Mouse (Mus musculus) hindbrain, postnatal 0 days (tissue): ENCODE data around the gene Wasf2. TPM values are rescaled to one million over a fixed set of nuclear protein-coding genes. Genes with fewer than 3 reads are reported as not detected.
A peak's percentile ranks its signal among the peaks of the same experiment; 100 is the strongest.

Experiments
- ATAC-seq: fragments of 200-750 bp; cut with Nextera tagmentation; 2 replicates; pipeline ENCODE4 v1.8.0; 2017; ENCODE audit warnings: mild to moderate bottlenecking, moderate TSS enrichment, moderate library complexity
- DNase-seq: peaks from one replicate; pipeline ENCODE4 v3.0.0-alpha.2; 2015; ENCODE audit warnings: low spot score
- H3K27ac ChIP-seq: fragments of 300-500 bp; sonication (generic); 2 replicates; pipeline ENCODE4 v1.5.1; 2014; ENCODE audit warnings: mild to moderate bottlenecking
- H3K27me3 ChIP-seq: fragments of 300-500 bp; sonication (generic); 2 replicates; pipeline ENCODE4 v1.6.1; 2014; ENCODE audit warnings: low read length, mixed read lengths; ENCODE audit not compliant: insufficient read depth
- H3K36me3 ChIP-seq: fragments of 300-500 bp; sonication (generic); 2 replicates; pipeline ENCODE4 v1.6.1; 2014; ENCODE audit warnings: low read length, mixed read lengths; ENCODE audit not compliant: insufficient read depth
- H3K4me1 ChIP-seq: fragments of 300-500 bp; sonication (generic); 2 replicates; pipeline ENCODE4 v1.6.1; 2014; ENCODE audit warnings: antibody characterized with exemption, low read length, mixed read lengths; ENCODE audit not compliant: insufficient read depth
- H3K4me2 ChIP-seq: fragments of 300-500 bp; sonication (generic); 2 replicates; pipeline ENCODE4 v1.6.1; 2014; ENCODE audit warnings: low read depth, mild to moderate bottlenecking, low read length, moderate library complexity, mixed read lengths
- H3K4me3 ChIP-seq: fragments of 300-500 bp; sonication (generic); 2 replicates; pipeline ENCODE4 v1.5.1; 2014; ENCODE audit warnings: low read length
- H3K9ac ChIP-seq: fragments of 300-500 bp; sonication (generic); replicated peaks from 2 replicates; pipeline ENCODE4 v1.6.1; 2014; ENCODE audit warnings: mild to moderate bottlenecking, low read length, moderate library complexity, mixed read lengths
- H3K9me3 ChIP-seq: fragments of 300-500 bp; sonication (generic); 2 replicates; pipeline ENCODE4 v1.6.1; 2016; ENCODE audit warnings: low read length, mixed read lengths
- CTCF ChIP-seq: IDR thresholded peaks from 2 replicates; pipeline ENCODE4 v1.5.1; 2016; ENCODE audit warnings: antibody characterized with exemption, control low read depth, low read depth
- WGBS: fragments of 180-500 bp; shearing (Covaris S2); extraction: QIAGEN DNeasy Blood & Tissue Kit; methylation state at CpG from one replicate; pipeline ENCODE4 v1.1.7; 2014; 5-methylcytosine and 5-hydroxymethylcytosine counted together
- polyA plus RNA-seq: library from polyadenylated mRNA; unstranded; fragments of >200 nt; fragmentation: Nextera tagmentation; extraction: Ambion mirVana; gene quantifications from 2 replicates; pipeline ENCODE4 v1.2.1, GENCODE M21; 2015
- total RNA-seq: library from RNA; depleted of rRNA; stranded (reverse); fragments of >200 nt; gene quantifications from 2 replicates; pipeline ENCODE4 v1.2.3, GENCODE M21; 2014

The Wasf2 gene
- total and polyA plus RNA-seq, 2 experiments from 2014 or later = 14.1 to 27.5 TPM

GRCm38 (mm10) chr4:133176761-133177403, 46.6 kb downstream of the Wasf2 start:
- TF ChIP-seq CTCF = no peak
- Histone ChIP-seq H3K9ac (peak overlapping the region; percentile 3; the same call in 1 of the 2 replicates), H3K9me3 (no peaks in the 10 kb centered on the region), H3K4me3 (no peak overlapping the region), H3K4me1 (0 out of 2 replicates have a peak, but pooled peaks cover 9% of the 10 kb centered on the region), H3K4me2 (peak overlapping the region; percentile 22), H3K27me3 (no peaks in the 10 kb centered on the region), H3K36me3 (no peaks in the 10 kb centered on the region), H3K27ac (peak overlapping the region; percentile 46)
- 39% methylated on average over 18 of the region's 18 CpGs for WGBS
- DNase-seq (peak; percentile 69), ATAC-seq (peak; percentile 84)

- Histone ChIP-seq H3K36me3 (no peaks in the 10 kb centered on the region), H3K4me1 (0 out of 2 replicates have a peak, but pooled peaks cover 9% of the 10 kb centered on the region), H3K9ac (no peak overlapping the region), H3K4me3 (no peak overlapping the region), H3K4me2 (no peak overlapping the region), H3K27me3 (no peaks in the 10 kb centered on the region), H3K27ac (no peak overlapping the region), H3K9me3 (no peaks in the 10 kb centered on the region)
- no peak for TF ChIP-seq CTCF
- DNase-seq (no peak), ATAC-seq (no peak)
- WGBS = 93% methylated on average over 5 of the region's 5 CpGs
Observed at GRCm38 (mm10) chr4:133178305-133178704, 48.0 kb downstream of the Wasf2 start.

GRCm38 (mm10) chr4:133179258-133179657, 49.0 kb downstream of the Wasf2 start:
- H3K9me3 ChIP-seq = no peaks in the 10 kb centered on the region
- WGBS = 94% methylated on average over 7 of the region's 7 CpGs
- no peak overlapping the region for H3K4me3 ChIP-seq
- DNase-seq (no peak), ATAC-seq (no peak)
- H3K27ac ChIP-seq = no peak overlapping the region
- H3K4me1 ChIP-seq = 0 out of 2 replicates have a peak, but pooled peaks cover 9% of the 10 kb centered on the region
- no peaks in the 10 kb centered on the region for H3K36me3 ChIP-seq
- no peak overlapping the region for H3K4me2 ChIP-seq
- H3K27me3 ChIP-seq = no peaks in the 10 kb centered on the region
- H3K9ac ChIP-seq = no peak overlapping the region
- TF ChIP-seq CTCF = no peak

- Histone ChIP-seq H3K4me3 (no peak overlapping the region), H3K9ac (no peak overlapping the region), H3K27me3 (no peaks in the 10 kb centered on the region), H3K9me3 (no peaks in the 10 kb centered on the region), H3K36me3 (no peaks in the 10 kb centered on the region; the same call in 1 of the 2 replicates), H3K4me1 (no peaks in the 10 kb centered on the region), H3K27ac (no peak overlapping the region), H3K4me2 (no peak overlapping the region)
- WGBS = 94% methylated on average over 8 of the region's 8 CpGs
- ATAC-seq (no peak), DNase-seq (no peak)
- no peak for TF ChIP-seq CTCF
Observed at GRCm38 (mm10) chr4:133182439-133183033, 52.2 kb downstream of the Wasf2 start.

- Histone ChIP-seq H3K27ac (peak overlapping the region; percentile 67; the same call in 1 of the 2 replicates), H3K4me1 (no peaks in the 10 kb centered on the region)
- 64% methylated on average over 14 of the region's 14 CpGs for WGBS
Observed at GRCm38 (mm10) chr4:133184031-133184897, 54.0 kb downstream of the Wasf2 start.

GRCm38 (mm10) chr4:133184898-133185665, 54.8 kb downstream of the Wasf2 start:
- DNase-seq = peak; percentile 64
- 38% methylated on average over 15 of the region's 15 CpGs for WGBS
- no peaks in the 10 kb centered on the region for H3K27me3 ChIP-seq
- ATAC-seq = peak; percentile 58; the same call in 1 of the 2 replicates
- H3K9ac ChIP-seq = no peak overlapping the region
- H3K4me1 ChIP-seq = no peaks in the 10 kb centered on the region
- H3K36me3 ChIP-seq = peaks cover 10% of the 10 kb centered on the region
- H3K9me3 ChIP-seq = no peaks in the 10 kb centered on the region
- no peak for TF ChIP-seq CTCF
- peak overlapping the region; percentile 67 for H3K27ac ChIP-seq
- no peak overlapping the region for H3K4me2 ChIP-seq
- no peak overlapping the region for H3K4me3 ChIP-seq

More at GRCm38 (mm10) chr4:133184031-133184897, 54.0 kb downstream of the Wasf2 start:
- no peak for ATAC-seq
- H3K36me3 ChIP-seq = peaks cover 5% of the 10 kb centered on the region
- no peaks in the 10 kb centered on the region for H3K27me3 ChIP-seq
- H3K9me3 ChIP-seq = no peaks in the 10 kb centered on the region
- no peak overlapping the region for H3K4me3 ChIP-seq
- H3K4me2 ChIP-seq = no peak overlapping the region
- H3K9ac ChIP-seq = no peak overlapping the region
- no peak for TF ChIP-seq CTCF
- no peak for DNase-seq
